Mouse (Mus musculus) lung, postnatal 14 days (tissue): Measurements from ENCODE around the gene Kif26b.

Source experiments
- DNase-seq: peaks from one replicate; pipeline ENCODE4 v3.0.0; 2021

Gene Kif26b

DNA sequence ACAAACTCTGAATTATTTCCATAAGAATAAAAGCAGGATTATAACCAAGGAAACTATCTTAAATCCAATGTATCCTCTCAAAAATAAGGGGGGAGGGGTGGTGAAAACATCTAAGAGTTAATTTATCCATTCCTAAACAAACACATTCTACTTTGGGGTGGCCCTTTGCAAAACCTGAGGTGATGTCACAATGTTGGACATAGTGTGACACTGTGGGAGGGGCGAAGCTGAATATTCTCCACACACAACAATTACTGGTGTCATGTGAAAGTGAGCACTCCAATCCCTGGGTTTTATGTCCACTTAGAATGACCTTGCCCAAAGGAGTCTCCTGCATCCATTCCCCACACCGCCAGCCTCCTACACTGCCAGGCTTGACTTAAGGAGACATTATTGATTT is 408.1 kb downstream of the Kif26b start:
- no peak for DNase-seq

DNA sequence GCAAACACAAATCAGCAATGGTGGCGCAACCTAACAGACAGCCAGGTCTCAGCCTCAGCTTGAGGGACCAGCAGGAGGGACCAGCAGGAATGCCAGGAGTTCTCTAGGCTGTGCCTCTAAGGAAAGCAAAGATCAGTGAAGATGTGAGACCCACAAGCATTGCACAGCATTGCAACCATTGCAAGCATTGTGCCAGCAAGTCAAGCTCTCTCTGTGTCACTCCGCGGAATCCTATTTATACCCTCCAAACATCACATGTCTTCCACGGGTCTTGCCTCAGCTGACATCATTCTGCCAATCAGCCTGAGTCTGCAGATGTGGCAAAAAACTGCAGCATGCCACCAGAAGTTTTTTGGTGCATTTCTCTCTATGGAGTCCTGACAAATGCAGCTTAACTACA is 411.4 kb downstream of the Kif26b start:
- DNase-seq = no peak

DNA sequence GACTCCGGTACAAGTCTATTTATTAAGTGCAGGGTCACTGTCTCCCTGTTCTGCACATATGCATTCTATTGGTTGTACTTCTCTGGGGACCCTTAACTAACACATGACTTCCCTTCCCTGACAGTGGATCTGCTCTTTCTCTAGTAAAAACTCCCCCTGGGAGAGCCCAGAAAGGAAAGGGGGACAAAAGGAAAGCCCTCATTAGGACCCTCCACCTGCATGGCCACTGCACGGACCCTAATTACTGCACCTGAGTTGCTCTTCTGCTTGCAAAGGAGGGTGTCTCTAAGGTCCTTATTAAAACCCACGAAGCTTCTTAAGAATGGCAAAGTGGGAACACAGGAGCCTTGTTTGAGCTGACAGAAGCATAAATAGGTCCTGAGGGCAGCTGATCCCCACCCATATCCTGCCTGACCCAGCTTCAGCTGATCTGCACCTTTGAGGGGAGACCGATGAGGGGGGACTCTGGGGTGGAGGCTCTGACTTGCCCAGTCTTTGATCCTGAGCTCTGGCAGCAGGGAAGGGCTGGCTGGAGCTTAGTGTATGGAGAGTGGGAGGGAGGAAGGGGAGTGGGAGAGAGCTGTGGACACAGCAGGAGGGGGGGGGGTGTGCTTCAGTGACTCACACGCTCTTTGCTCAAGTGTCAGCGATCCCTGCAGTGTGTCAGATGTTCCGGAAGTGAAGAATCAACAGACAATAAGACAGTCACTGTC is 413.5 kb downstream of the Kif26b start:
- no peak for DNase-seq

DNA sequence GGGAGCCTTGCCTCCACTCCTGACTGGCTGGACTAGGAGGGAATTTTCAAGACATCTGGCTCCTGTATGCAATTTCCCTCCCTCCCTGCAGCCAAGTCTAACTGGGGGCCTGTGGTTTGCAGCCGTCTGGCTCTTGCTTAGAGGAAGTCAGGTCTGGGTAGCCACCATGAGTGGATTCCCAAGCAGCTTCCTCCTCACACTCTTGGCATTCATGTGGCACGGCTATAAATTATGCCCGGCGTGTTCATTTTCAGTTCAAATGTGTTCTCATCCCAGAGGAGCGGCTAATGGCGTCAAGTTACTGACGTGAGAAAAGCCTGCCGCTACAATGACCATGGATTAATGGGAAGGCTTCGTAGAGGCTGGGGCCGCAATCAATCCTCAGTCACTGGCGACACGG is 424.0 kb downstream of the Kif26b start:
- no peak for DNase-seq

DNA sequence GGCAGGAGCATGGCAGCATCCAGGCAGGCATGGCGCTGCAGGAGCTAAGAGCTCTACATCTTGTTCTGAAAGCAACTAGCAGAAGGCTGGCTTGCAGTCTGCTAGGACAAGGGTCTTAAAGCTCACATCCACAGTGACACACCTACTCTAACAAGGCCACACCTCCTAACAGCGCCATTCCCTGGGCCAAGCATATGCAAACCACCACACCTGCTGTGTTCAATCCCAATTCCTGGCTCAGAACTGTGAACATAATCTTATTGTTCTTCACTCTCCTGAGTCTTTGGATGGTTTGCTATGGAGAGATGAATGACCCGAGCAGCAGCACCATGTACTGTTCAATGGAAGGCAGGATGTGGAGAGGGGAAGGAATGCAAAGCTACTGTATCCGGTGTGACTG is 429.7 kb downstream of the Kif26b start:
- no peak for DNase-seq

DNA sequence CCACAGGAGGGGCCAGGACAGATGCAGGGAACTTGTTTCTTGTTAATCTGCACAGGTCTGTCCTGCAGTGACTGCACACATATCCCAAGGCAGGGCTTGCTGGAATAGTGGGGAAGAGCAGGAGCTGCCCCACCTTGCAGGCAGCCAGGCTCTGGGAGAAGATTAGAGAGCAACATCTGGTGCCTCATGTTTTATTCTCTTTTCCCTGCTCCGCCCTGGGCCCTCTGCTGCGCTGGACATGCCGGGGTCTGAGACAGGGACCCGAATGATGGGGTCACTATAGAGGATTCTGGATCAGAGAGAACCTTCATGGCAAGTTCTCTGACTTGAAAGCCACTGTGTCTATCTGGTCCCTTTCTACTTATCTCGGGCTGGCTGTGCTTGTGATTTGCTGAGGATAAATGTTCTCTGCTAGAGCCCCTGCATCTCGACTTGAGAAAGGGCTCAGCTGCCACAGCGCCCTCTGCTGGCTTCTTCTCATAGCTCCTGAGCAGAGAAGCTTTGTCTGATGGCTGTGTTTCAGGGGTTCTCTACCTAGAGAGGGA is 431.2 kb downstream of the Kif26b start:
- peak; percentile 83 for DNase-seq

DNA sequence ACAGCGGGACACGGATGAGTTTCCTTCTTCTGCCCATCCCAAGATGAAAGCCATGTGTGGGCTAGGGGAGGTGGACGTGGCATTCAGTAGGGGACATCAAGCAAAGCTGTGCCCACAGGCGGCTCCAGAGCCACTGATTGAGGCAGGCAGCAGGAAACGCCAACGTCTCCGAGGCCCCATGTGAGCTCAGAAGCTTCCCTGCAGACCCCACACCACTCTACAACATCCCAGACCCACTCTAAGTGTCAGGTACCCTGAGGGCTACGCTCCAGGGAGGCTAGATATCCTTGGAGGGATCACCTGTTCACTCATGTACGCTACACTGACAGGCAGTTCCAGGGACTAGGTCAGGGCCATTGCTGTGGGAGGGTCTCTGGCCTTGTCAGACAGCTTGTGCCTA is 432.7 kb downstream of the Kif26b start:
- DNase-seq = no peak

DNA sequence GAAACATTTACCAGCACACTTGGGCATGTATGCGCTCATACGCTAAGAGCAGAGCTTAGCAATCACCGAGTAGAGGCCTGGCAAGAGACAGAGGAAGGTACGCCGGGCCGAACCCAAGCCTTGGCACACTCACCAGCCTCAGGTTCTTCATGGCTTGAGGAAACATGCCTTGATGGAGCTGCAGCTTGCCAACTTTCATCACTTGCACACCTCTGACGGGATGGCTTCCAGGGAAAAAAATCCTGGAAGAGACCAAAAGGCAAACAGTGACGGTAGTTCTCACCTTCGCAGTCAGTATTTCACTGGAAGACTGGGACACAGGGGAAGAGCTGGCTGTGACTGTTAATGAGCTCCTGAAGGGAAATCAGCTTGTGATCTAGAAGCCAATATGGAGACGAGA is 443.1 kb downstream of the Kif26b start:
- DNase-seq = no peak

DNA sequence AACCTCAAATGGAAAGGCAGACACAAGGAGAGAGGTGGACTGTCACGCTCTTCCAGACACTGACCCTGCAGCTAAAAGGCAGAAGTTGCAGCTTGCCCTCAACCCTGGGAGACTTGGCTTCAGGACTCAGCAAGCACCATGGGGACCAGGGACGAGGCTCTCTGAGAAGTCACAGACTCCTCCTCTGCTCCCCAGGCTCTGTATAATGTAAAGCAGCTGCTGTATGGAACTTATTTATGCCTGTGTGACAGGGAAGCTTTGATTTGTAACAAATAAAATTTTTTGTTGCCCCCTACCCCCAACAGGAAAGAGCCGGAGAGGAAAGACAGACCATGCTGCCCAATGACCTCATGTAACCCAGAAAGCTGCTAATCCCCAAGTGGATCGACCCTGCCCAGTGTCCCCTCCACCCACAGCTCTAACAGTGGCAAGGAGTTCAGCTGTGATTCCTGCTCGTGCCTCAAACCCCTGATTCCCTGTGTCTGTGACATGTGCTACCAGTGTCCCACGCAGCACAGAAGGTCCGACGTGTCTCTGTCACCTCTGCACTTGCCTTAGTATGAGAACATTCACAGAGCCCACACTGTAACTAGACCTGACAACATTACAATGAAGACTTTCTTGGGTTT is 449.8 kb downstream of the Kif26b start:
- DNase-seq = no peak

DNA sequence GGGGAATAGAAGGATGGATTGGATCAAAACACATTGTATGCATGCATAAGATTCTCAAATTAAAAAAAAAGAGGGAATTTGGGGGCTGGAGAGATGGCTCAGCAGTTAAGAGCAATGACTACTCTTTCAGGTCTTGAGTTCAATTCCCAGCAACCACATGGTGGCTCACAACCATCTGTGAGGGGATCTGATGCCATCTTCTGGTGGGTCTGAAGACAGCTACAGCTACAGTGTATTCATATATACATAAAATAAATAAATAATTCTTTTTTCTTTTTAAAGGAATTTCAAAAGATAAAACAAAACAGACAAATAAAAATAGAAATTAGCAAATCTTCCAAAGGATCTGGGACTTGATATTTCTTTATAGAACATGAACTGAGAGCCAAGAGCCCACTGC is 451.3 kb downstream of the Kif26b start:
- DNase-seq = no peak

DNA sequence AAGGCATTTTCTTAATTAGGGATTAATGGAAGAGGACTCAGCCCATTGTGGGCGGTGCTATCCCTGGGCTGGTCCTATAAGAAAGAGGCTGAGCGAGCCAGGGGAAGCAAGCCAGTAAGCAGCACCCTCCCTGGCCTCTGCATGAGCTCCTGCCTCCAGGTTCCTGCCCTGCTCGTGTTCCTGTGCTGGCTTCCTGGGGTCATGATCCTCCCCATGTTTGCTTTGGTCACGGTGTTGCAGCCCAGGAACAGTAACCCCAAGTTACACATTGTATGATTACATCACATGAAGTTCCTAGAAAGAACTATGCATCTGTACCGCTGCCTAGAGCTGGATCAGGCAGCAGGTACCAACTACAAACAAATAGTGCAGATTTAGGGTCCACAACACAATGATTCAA is 452.7 kb downstream of the Kif26b start:
- DNase-seq = no peak

DNA sequence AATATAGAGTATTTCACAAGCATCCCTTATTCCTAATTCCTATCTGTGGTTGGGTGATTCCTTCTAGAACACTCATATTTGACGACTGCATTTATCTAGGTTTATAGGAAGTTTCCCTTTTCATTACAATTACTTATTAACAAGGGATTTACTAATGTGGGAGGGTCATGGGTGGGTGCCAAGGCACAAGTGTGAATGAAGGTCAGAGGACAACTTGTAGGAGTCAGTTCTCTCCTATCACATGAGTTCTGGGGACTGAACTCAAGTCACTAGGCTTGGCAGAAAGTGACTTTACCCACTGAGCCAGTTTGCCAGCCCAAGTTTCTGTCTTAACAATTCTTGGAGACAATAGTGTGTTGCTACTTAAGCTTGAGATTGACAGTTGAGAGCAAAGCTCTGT is 459.3 kb downstream of the Kif26b start:
- DNase-seq = no peak
